Mouse (Mus musculus) E14TG2a.4 (cell line): ENCODE results near the gene Atxn7.

Experiments
- H3K27me3 ChIP-seq: 2 replicates; pipeline ENCODE4 v1.6.1; 2014; ENCODE audit warnings: low read length, control low read depth; ENCODE audit not compliant: insufficient read depth
- H3K36me3 ChIP-seq: 2 replicates; pipeline ENCODE4 v1.6.1; 2014; ENCODE audit warnings: low read length, control low read depth; ENCODE audit not compliant: insufficient read depth
- H3K4me1 ChIP-seq: replicated peaks from 2 replicates; pipeline ENCODE4 v1.6.1; 2014; ENCODE audit warnings: low read depth, low read length, control low read depth
- H3K4me3 ChIP-seq: replicated peaks from 2 replicates; pipeline ENCODE4 v1.5.1; 2014; ENCODE audit warnings: mild to moderate bottlenecking, low read length
- H3K9me3 ChIP-seq: 2 replicates; pipeline ENCODE4 v1.6.1; 2014; ENCODE audit warnings: low read length, control low read depth
- CTCF ChIP-seq: conservative IDR thresholded peaks from 2 replicates; pipeline ENCODE4 v1.5.1; 2014; ENCODE audit warnings: low read length
- NANOG ChIP-seq: IDR thresholded peaks from 2 replicates; pipeline ENCODE4 v1.6.1; 2014; ENCODE audit warnings: borderline replicate concordance, low read length, mixed read lengths
- POU5F1 ChIP-seq: IDR thresholded peaks from 2 replicates; pipeline ENCODE4 v1.6.1; 2014; ENCODE audit warnings: low read length, borderline replicate concordance

Atxn7 gene

GRCm38 (mm10) chr14:13961401-13962112 lies at the start of gene Atxn7, which contains the start of gene Thoc7:
Atxn7 (plus strand) TSS chr14:13961440.
Thoc7 (minus strand) TSS chr14:13961852.
- Histone ChIP-seq H3K4me3 (peak within 1 kb of the TSS; percentile 88), H3K9me3 (peaks cover 43% of the 10 kb centered on the region), H3K27me3 (no peaks in the 10 kb centered on the region), H3K36me3 (no peaks in the 10 kb centered on the region), H3K4me1 (peaks cover 27% of the 10 kb centered on the region)
- TF ChIP-seq POU5F1 (no peak), NANOG (no peak), CTCF (no peak)

GRCm38 (mm10) chr14:13914387-13915082 lies 46.7 kb upstream of the Atxn7 start, which contains the start of gene Gm281:
Gm281 (minus strand) TSS chr14:13914478.
- Histone ChIP-seq H3K27me3 (no peaks in the 10 kb centered on the region), H3K4me3 (no peak within 1 kb of the TSS), H3K4me1 (peaks cover 16% of the 10 kb centered on the region), H3K36me3 (peaks cover 23% of the 10 kb centered on the region), H3K9me3 (peaks cover 49% of the 10 kb centered on the region)
- no peak for TF ChIP-seq NANOG

GRCm38 (mm10) chr14:13915207-13915606 lies 46.0 kb upstream of the Atxn7 start:
- TF ChIP-seq NANOG (no peak), POU5F1 (no peak), CTCF (no peak)
- Histone ChIP-seq H3K4me3 (no peak overlapping the region), H3K27me3 (no peaks in the 10 kb centered on the region), H3K36me3 (peaks cover 19% of the 10 kb centered on the region), H3K4me1 (peaks cover 16% of the 10 kb centered on the region), H3K9me3 (peaks cover 45% of the 10 kb centered on the region)

GRCm38 (mm10) chr14:13917208-13917607 lies 44.0 kb upstream of the Atxn7 start:
- peaks cover 29% of the 10 kb centered on the region for H3K9me3 ChIP-seq
- TF ChIP-seq CTCF = no peak
- TF ChIP-seq NANOG = no peak
- no peak for TF ChIP-seq POU5F1
- H3K4me3 ChIP-seq = no peak overlapping the region
- H3K4me1 ChIP-seq = peaks cover 16% of the 10 kb centered on the region
- H3K27me3 ChIP-seq = no peaks in the 10 kb centered on the region
- 0 out of 2 replicates have a peak, but pooled peaks cover 5% of the 10 kb centered on the region for H3K36me3 ChIP-seq

GRCm38 (mm10) chr14:13917630-13918029 lies 43.6 kb upstream of the Atxn7 start:
- no peaks in the 10 kb centered on the region for H3K27me3 ChIP-seq
- H3K4me3 ChIP-seq = no peak overlapping the region
- H3K9me3 ChIP-seq = peaks cover 25% of the 10 kb centered on the region
- TF ChIP-seq NANOG (no peak), CTCF (peak; percentile 60)
- peaks cover 16% of the 10 kb centered on the region for H3K4me1 ChIP-seq
- 0 out of 2 replicates have a peak, but pooled peaks cover 5% of the 10 kb centered on the region for H3K36me3 ChIP-seq

- TF ChIP-seq CTCF (no peak), NANOG (no peak), POU5F1 (no peak)
- no peaks in the 10 kb centered on the region for H3K4me1 ChIP-seq
Observed at GRCm38 (mm10) chr14:13933290-13934051, 27.8 kb upstream of the Atxn7 start.

GRCm38 (mm10) chr14:13934052-13934371 lies 27.2 kb upstream of the Atxn7 start:
- Histone ChIP-seq H3K9me3 (peaks cover 62% of the 10 kb centered on the region), H3K4me1 (no peaks in the 10 kb centered on the region), H3K4me3 (no peak overlapping the region), H3K36me3 (no peaks in the 10 kb centered on the region), H3K27me3 (no peaks in the 10 kb centered on the region)
- no peak for TF ChIP-seq NANOG
- no peak for TF ChIP-seq CTCF
- no peak for TF ChIP-seq POU5F1

More at GRCm38 (mm10) chr14:13933290-13934051, 27.8 kb upstream of the Atxn7 start:
- Histone ChIP-seq H3K9me3 (peaks cover 56% of the 10 kb centered on the region), H3K36me3 (no peaks in the 10 kb centered on the region), H3K4me3 (peak overlapping the region; percentile 62), H3K27me3 (no peaks in the 10 kb centered on the region)

- TF ChIP-seq POU5F1 (no peak), CTCF (no peak), NANOG (no peak)
- Histone ChIP-seq H3K36me3 (peaks cover 21% of the 10 kb centered on the region), H3K9me3 (peaks cover 19% of the 10 kb centered on the region; the same call in 1 of the 2 replicates), H3K27me3 (no peaks in the 10 kb centered on the region), H3K4me3 (no peak overlapping the region), H3K4me1 (no peaks in the 10 kb centered on the region)
Observed at GRCm38 (mm10) chr14:13944686-13945085, 16.6 kb upstream of the Atxn7 start.
